Mouse (Mus musculus): ENCODE measurements around the gene Arid1b. TPM values are rescaled to one million over a fixed set of nuclear protein-coding genes. Genes with fewer than 3 reads are reported as not detected.

Arid1b gene
- polyA plus RNA-seq, 1 experiment from 2014 or later: 12.5 TPM

DNA sequence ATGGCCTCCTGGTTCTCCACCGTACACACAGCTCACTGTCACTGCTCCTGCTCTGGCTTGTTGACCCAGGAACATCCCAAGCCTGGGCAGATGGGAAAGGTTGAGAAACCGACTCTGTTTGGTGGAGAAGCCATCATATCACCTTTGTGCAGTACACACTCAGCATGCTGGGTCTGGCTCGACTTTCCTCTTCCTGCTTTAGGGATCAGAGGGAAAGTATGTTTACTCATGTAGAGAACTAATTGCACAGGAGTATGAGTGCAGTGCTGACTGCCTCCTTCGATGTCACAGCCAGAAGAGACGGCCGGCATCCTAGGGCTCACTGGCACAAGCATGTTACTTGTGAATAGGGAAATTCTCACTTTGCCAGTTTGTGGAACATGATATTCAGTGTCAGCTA is 204.1 kb downstream of the Arid1b start:
- 55% methylated on average over 6 of the region's 6 CpGs for WGBS
- H3K27ac ChIP-seq (replicated peaks): no peak overlapping the region; the same call in 1 of the 2 replicates
- no peaks in the 10 kb centered on the region for H3K27me3 ChIP-seq (replicated peaks)
- no peak overlapping the region for H3K4me2 ChIP-seq
- H3K9me3 ChIP-seq (replicated peaks): no peaks in the 10 kb centered on the region
- no peak overlapping the region for H3K9ac ChIP-seq (replicated peaks)
- H3K4me1 ChIP-seq: peaks cover 53% of the 10 kb centered on the region
- no peak for ATAC-seq (ENCODE audit: low FRiP score)
- no peak overlapping the region for H3K4me3 ChIP-seq (replicated peaks)
- H3K36me3 ChIP-seq: no peaks in the 10 kb centered on the region

DNA sequence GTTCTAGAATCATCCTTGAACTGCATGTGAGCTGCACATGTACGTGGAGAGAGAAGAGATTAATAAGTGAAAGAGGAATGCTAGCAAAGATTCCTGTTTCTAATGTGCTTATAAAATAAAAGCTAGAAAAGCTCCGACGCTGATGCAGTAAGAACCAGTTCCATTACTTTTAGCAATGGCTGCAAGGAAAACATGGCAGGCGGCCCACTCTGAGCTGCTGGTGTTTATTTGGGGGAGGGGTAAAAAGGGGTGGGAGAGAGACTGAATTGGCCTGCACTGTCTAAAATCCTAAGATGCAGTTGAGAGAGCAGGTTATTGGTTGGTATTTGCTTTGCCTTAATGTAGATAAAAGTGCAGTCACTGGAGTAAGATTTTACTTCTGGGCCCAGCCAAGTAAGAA is 204.7 kb downstream of the Arid1b start:
- no peak for ATAC-seq (ENCODE audit: low FRiP score)
- Histone ChIP-seq H3K27ac (replicated peaks) (no peak overlapping the region), H3K4me1 (peaks cover 57% of the 10 kb centered on the region)

DNA sequence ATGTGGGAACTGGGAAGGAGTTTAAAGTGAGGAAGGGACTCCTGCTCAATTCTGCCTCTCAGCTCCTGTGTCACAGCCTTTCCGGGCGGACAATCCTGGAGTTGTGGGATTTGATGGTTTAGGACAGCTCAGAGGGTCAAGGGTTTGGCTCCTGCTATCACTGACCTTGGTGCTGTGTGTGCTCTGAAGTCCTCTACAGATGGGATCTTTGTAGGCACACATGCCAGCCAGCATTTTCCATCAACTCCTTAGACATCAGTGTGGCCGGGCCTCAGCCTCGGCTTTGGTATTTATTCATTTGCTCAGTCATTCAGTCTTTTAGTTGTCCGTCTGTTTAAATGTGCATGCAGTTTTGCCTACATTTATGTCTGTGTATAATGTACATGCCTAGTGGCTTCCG is 206.5 kb downstream of the Arid1b start:
- Histone ChIP-seq H3K36me3 (no peaks in the 10 kb centered on the region), H3K4me1 (peaks cover 55% of the 10 kb centered on the region), H3K4me3 (replicated peaks) (no peak overlapping the region), H3K4me2 (no peak overlapping the region), H3K27me3 (replicated peaks) (no peaks in the 10 kb centered on the region), H3K9me3 (replicated peaks) (no peaks in the 10 kb centered on the region), H3K9ac (replicated peaks) (no peak overlapping the region), H3K27ac (replicated peaks) (no peak overlapping the region)
- ATAC-seq (ENCODE audit: low FRiP score): no peak
- WGBS: 94% methylated on average over 6 of the region's 6 CpGs

More for the DNA sequence above, 204.7 kb downstream of the Arid1b start:
- no peaks in the 10 kb centered on the region for H3K36me3 ChIP-seq
- H3K4me2 ChIP-seq: no peak overlapping the region
- no peaks in the 10 kb centered on the region for H3K9me3 ChIP-seq (replicated peaks)
- no peaks in the 10 kb centered on the region for H3K27me3 ChIP-seq (replicated peaks)
- WGBS: 48% methylated on average over 4 of the region's 4 CpGs
- no peak overlapping the region for H3K9ac ChIP-seq (replicated peaks)
- no peak overlapping the region for H3K4me3 ChIP-seq (replicated peaks)

DNA sequence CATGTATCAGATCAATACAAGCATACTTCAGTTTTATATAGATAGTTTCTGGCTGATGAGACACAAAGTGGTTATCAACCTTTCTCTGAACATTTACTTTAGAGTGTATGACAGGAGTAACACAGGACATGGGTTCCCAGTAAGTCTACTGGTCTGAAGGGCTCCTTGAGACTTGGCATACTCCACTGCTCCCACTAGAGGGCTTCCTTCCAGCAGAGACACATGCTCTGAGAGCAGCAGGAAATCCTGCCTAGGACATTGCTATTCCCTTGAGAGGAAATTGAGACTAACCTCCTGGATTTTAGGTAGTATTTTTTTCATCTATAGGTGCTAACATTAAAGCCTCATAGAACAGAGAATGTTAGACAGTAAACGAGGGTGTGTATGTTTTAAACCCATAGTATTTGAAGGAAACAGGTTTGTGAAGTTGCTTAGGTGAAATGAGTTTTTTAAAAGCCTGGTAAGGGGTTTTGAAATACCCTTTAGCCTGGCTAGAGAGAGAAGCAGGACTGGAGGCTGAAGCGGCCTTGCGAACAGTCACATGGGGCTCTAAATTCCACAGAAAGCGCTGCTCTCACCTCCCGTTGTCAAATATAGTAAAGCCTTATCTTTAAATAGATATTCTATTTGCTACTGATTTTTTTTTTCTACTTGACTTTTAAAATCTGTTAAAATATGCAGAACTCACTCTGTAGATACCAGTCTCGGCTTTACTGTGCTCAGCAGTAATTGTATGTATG is 207.9 kb downstream of the Arid1b start:
- ATAC-seq (ENCODE audit: low FRiP score): no peak

DNA sequence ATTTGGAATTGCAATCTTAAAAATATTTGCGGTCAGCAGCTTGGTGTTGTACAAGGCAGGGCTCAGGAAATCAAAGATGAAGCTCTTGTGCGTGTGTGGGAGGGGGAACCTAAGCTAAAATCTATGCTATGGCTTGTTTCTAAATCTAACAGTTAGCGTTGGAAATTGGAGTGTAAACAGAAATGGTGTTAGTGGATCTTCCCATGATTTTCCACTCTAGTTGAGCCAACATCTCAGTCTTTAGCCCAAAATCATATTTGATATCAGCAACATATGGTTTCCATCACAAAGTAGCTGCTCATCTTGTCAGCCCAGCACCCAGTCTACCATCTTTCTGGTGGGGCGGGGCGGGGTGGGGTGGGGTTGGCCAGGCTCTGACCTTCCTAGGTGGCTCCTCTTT is 208.6 kb downstream of the Arid1b start:
- H3K9ac ChIP-seq (replicated peaks): no peak overlapping the region
- H3K9me3 ChIP-seq (replicated peaks): no peaks in the 10 kb centered on the region
- H3K27ac ChIP-seq (replicated peaks): no peak overlapping the region
- no peak overlapping the region for H3K4me3 ChIP-seq (replicated peaks)
- no peaks in the 10 kb centered on the region for H3K27me3 ChIP-seq (replicated peaks)
- ATAC-seq (ENCODE audit: low FRiP score): no peak
- H3K4me2 ChIP-seq: no peak overlapping the region
- 89% methylated on average over 5 of the region's 5 CpGs for WGBS
- H3K4me1 ChIP-seq: peaks cover 58% of the 10 kb centered on the region
- no peaks in the 10 kb centered on the region for H3K36me3 ChIP-seq

More for the DNA sequence above, 207.9 kb downstream of the Arid1b start:
- no peak overlapping the region for H3K4me2 ChIP-seq
- H3K4me1 ChIP-seq: peaks cover 59% of the 10 kb centered on the region
- H3K27ac ChIP-seq (replicated peaks): peak overlapping the region; percentile 62
- H3K9me3 ChIP-seq (replicated peaks): no peaks in the 10 kb centered on the region
- 71% methylated on average over 6 of the region's 6 CpGs for WGBS
- H3K9ac ChIP-seq (replicated peaks): no peak overlapping the region
- H3K36me3 ChIP-seq: no peaks in the 10 kb centered on the region
- H3K27me3 ChIP-seq (replicated peaks): no peaks in the 10 kb centered on the region
- H3K4me3 ChIP-seq (replicated peaks): no peak overlapping the region

DNA sequence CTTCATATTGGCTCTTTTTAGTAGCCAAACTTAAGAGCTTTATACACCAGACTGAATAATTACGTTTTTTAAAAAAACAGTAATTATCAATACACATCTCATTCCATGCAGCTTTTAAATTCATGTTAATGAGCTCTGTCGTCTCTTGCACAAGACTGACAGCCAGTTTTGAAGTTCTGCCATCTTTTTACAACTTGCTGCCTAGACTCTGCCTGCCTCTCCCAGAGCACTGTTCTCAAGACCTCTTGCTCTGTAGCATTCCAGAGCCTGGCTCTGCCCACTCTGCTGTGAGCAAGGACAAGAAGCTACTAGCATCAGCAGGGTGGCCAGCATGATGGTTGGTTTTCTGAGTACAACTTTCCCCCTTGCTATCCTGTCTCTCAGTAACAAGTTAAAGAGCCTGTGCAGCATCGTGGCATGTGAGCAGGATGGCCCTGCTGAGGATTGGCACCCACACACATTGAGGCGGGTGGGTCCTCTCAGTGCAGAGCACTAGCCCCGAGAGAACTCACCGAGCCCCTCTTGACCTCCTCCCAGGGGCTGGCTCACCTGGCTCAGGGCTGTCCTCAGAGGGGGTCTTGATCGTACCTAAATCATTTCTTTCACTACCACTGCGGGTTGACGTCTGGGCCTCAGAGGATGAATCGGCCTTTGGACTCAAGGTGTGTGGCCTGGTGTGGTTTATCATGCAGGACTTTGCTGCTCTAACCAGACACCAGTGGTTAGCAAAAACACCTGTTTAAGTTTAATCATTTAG is 209.4 kb downstream of the Arid1b start:
- Histone ChIP-seq H3K9ac (replicated peaks) (no peak overlapping the region), H3K27ac (replicated peaks) (no peak overlapping the region), H3K36me3 (no peaks in the 10 kb centered on the region), H3K9me3 (replicated peaks) (no peaks in the 10 kb centered on the region), H3K4me2 (no peak overlapping the region), H3K27me3 (replicated peaks) (no peaks in the 10 kb centered on the region), H3K4me3 (replicated peaks) (no peak overlapping the region), H3K4me1 (peaks cover 51% of the 10 kb centered on the region)
- ATAC-seq (ENCODE audit: low FRiP score): no peak
- 85% methylated on average over 10 of the region's 10 CpGs for WGBS

DNA sequence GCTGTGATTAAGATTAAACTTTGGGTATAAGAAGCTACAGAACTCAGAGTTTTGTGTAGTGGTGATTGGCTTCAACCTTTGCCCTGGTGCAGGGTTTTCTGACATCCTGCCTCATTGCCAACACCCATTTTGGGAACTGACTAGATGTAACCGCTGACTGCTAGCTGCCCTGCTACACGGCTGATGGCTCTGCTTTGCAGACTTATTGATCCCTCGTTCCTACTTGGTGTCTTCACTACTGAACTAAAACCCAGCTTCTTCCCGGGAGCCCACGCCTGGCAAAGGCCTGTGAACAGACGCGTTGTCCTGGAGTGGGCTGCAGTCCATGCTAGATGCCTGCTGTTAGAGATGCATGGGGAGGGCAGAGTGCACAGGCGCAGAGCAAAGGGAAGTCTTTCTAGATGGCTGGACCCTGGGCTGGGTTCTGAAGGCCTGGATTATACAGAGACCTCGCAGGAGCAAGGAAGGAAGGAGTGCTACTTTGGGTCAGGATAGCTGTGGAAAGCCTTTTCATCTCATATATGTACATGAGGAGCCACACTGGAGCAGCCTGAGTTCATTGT is 210.1 kb downstream of the Arid1b start:
- peaks cover 45% of the 10 kb centered on the region for H3K4me1 ChIP-seq
- ATAC-seq (ENCODE audit: low FRiP score): no peak
- H3K36me3 ChIP-seq: no peaks in the 10 kb centered on the region
- no peak overlapping the region for H3K9ac ChIP-seq (replicated peaks)
- no peak overlapping the region for H3K27ac ChIP-seq (replicated peaks)
- WGBS: 64% methylated on average over 9 of the region's 9 CpGs
- H3K4me2 ChIP-seq: no peak overlapping the region
- H3K27me3 ChIP-seq (replicated peaks): no peaks in the 10 kb centered on the region
- no peaks in the 10 kb centered on the region for H3K9me3 ChIP-seq (replicated peaks)
- H3K4me3 ChIP-seq (replicated peaks): no peak overlapping the region

DNA sequence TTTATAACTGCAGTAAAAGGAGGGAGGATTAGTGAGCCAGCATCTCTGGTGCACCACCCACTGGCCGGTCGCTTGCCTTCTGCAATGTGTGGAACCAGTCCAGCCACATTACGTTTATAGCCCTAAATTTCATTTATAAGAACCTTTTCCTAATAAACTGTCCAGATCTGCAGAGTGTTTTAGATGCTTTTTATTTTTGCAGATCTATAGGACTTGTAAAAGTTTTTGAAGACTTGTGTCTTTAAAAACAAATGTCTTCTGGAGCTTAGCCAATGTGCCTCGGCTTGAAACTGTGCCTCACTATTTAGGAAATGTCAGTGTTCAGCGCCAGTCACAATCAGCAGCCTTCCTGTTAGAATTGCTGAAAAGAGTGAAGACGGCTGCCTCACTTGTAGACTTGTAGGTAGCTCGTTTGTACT is 211.0 kb downstream of the Arid1b start:
- Histone ChIP-seq H3K9ac (replicated peaks) (no peak overlapping the region), H3K4me2 (no peak overlapping the region), H3K27ac (replicated peaks) (no peak overlapping the region), H3K4me1 (peaks cover 48% of the 10 kb centered on the region), H3K36me3 (no peaks in the 10 kb centered on the region), H3K9me3 (replicated peaks) (no peaks in the 10 kb centered on the region), H3K27me3 (replicated peaks) (no peaks in the 10 kb centered on the region), H3K4me3 (replicated peaks) (no peak overlapping the region)
- 55% methylated on average over 7 of the region's 7 CpGs for WGBS
- no peak for ATAC-seq (ENCODE audit: low FRiP score)

DNA sequence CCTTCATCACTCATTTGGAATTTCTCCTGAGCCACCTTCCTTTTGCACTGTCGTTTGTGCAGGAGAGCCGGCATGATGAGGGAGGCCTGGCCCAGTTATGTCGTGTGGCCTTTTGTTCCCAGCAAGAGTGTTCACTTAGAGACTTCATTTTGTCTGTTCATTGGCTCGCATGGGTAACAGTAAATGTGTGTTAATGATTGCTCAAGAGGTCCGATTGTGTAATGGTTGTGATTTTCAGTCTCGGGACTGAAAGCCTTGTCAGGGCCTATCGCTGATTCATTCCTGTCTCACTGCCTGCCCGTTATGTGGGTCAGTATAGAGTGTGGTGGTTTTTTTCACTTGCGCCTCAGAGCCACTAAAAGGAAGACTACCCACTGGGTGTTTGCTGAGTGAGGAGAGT is 212.6 kb downstream of the Arid1b start:
- no peak for ATAC-seq (ENCODE audit: low FRiP score)
- no peak overlapping the region for H3K4me3 ChIP-seq (replicated peaks)
- WGBS: 41% methylated on average over 9 of the region's 9 CpGs
- H3K27me3 ChIP-seq (replicated peaks): no peaks in the 10 kb centered on the region
- no peaks in the 10 kb centered on the region for H3K9me3 ChIP-seq (replicated peaks)
- H3K27ac ChIP-seq (replicated peaks): no peak overlapping the region
- H3K4me2 ChIP-seq: no peak overlapping the region
- no peaks in the 10 kb centered on the region for H3K36me3 ChIP-seq
- peaks cover 57% of the 10 kb centered on the region for H3K4me1 ChIP-seq
- no peak overlapping the region for H3K9ac ChIP-seq (replicated peaks)

DNA sequence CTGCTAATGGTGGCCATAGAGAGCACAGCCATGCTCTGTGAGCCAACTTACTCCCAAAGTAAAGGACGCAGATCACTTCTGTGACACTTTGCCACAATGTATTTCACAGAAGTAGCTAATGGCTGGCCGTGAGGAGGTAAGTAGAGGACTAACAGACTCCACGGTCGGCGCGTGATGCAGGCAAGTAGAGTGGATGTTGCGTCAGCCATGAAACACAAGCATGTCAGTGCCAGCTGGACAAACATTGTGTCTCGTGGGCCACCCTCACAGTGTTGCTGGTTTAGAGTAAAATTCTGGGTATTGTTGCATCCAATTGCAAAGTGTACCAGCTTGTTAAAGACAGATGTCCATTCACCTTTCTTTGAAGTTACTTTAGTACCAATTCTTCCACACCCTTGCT is 213.7 kb downstream of the Arid1b start:
- Histone ChIP-seq H3K4me2 (no peak overlapping the region), H3K9ac (replicated peaks) (no peak overlapping the region), H3K36me3 (no peaks in the 10 kb centered on the region), H3K4me3 (replicated peaks) (no peak overlapping the region), H3K4me1 (peaks cover 57% of the 10 kb centered on the region), H3K27me3 (replicated peaks) (no peaks in the 10 kb centered on the region), H3K27ac (replicated peaks) (no peak overlapping the region), H3K9me3 (replicated peaks) (no peaks in the 10 kb centered on the region)
- no peak for ATAC-seq (ENCODE audit: low FRiP score)
- 90% methylated on average over 8 of the region's 8 CpGs for WGBS

DNA sequence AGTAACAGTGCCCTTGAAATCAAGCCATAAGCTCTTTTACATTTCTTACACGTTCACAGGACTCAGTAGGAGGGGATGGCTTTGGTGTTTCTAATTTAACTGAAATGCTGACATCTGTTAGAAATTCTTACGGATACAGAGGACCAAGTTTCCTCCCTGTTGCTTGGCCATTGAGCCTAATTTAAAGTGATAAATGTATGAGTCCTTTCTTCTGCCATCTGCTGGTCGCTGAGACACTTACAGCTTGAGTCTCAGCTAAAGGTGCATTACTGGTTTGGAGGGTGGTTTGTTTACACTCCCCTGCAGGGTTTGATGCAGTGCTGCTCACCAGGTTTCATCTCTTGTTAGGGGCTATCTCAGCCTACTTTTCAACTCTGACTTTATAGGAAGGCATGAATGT is 214.2 kb downstream of the Arid1b start:
- no peak overlapping the region for H3K4me2 ChIP-seq
- H3K4me3 ChIP-seq (replicated peaks): no peak overlapping the region
- no peaks in the 10 kb centered on the region for H3K9me3 ChIP-seq (replicated peaks)
- no peaks in the 10 kb centered on the region for H3K36me3 ChIP-seq
- ATAC-seq (ENCODE audit: low FRiP score): no peak
- 21% methylated on average over 3 of the region's 3 CpGs for WGBS
- peaks cover 58% of the 10 kb centered on the region for H3K4me1 ChIP-seq
- H3K27me3 ChIP-seq (replicated peaks): no peaks in the 10 kb centered on the region
- no peak overlapping the region for H3K27ac ChIP-seq (replicated peaks)
- no peak overlapping the region for H3K9ac ChIP-seq (replicated peaks)

DNA sequence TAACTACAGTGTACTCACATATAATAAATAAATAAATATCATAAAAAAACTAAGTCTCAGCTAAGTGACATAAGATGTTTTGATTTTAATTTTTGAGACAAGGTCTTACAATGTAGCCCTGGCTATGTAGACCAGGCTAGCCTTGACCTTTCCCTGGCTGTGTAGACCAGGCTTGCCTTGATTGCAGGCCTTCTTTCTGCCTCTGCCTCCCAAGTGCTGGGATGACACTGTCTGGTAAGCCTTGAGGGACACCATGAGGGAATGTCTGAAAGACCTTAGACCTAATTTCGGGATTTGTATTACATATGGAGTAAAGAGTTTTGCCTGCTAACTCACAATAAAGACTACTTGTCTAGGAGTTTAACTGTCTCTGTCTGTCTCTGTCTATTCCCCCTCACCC is 214.9 kb downstream of the Arid1b start:
- Histone ChIP-seq H3K4me1 (peaks cover 59% of the 10 kb centered on the region), H3K27me3 (replicated peaks) (no peaks in the 10 kb centered on the region)

More for the DNA sequence above, 214.9 kb downstream of the Arid1b start:
- Histone ChIP-seq H3K4me2 (no peak overlapping the region), H3K36me3 (no peaks in the 10 kb centered on the region), H3K4me3 (replicated peaks) (no peak overlapping the region), H3K9me3 (replicated peaks) (no peaks in the 10 kb centered on the region), H3K9ac (replicated peaks) (no peak overlapping the region), H3K27ac (replicated peaks) (no peak overlapping the region)
- ATAC-seq (ENCODE audit: low FRiP score): no peak
- WGBS: 100% methylated on average over 1 of the region's 1 CpGs

Data from neural tube, embryonic 15.5 days (tissue).